Mouse (Mus musculus) ES-E14 (cell line): ENCODE measurements at regions not wholly inside any gene's neighbourhood (a gene's known extent, or its start where the extent isn't known, plus 50 kb on each side); places are given as distances from the start of the nearest gene placed in this dataset.

Experiments used
- MAFK ChIP-seq: IDR thresholded peaks from 2 replicates; pipeline ENCODE4 v1.6.1; 2014; ENCODE audit warnings: mild to moderate bottlenecking, low read depth, low read length, inconsistent platforms; ENCODE audit not compliant: insufficient read depth
- ZC3H11A ChIP-seq: IDR thresholded peaks from 2 replicates; pipeline ENCODE4 v1.6.1; 2012; ENCODE audit warnings: low read depth, mild to moderate bottlenecking, inconsistent platforms, low read length, borderline replicate concordance
- ZNF384 ChIP-seq: IDR thresholded peaks from 2 replicates; pipeline ENCODE4 v1.6.1; 2012; ENCODE audit warnings: low read depth, low read length, inconsistent platforms

DNA sequence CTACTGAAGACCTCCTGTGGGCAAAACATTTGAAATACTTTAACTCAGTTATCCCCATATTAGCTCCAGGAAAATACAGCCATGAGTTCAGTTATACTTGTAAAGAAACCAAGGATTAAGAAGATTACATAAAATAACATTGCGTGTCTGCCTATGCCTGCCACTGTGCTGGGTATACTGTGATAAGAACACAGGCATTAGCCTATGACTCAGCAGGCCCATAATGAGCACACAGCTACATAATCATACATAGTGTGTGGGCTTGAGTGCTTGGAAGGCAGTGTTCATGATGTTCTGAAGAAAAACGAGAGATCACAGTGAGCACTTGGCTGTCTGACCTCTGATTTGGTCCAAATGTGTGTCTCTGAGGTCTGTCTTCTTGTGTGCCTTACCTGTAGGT is 101.3 kb upstream of the Plpp4 start:
- TF ChIP-seq MAFK, result no peak
- no peak for TF ChIP-seq ZC3H11A
- TF ChIP-seq ZNF384, result no peak
